Mouse (Mus musculus) heart, adult 11 months (tissue): ENCODE data around the gene Mios.

Experiments used
- DNase-seq: peaks from one replicate; pipeline ENCODE4 v3.0.0; 2022

Mios gene

GRCm38 (mm10) chr6:8278426-8279002, 69.5 kb downstream of the Mios start:
- no peak for DNase-seq

GRCm38 (mm10) chr6:8283255-8283654, 74.2 kb downstream of the Mios start:
- DNase-seq = no peak

GRCm38 (mm10) chr6:8285401-8285960, 76.5 kb downstream of the Mios start:
- no peak for DNase-seq
